Mouse (Mus musculus) adrenal gland, adult 18-20 months (tissue): ENCODE data around the gene Gstp1. TPM values are rescaled to one million over a fixed set of nuclear protein-coding genes. Genes with fewer than 3 reads are reported as not detected.
"Not testable (repeated sequence)": the region's sequence is repeated elsewhere in the genome, so short reads cannot be mapped to it uniquely, and the experiment has no call there.

Experiments
- DNase-seq, 2 experiments: peaks; one replicate each; pipeline ENCODE4 v3.0.0; 2021 to 2022; ENCODE audit warnings: low spot score in 2 of 2
- long read RNA-seq, 2 experiments: library from polyadenylated mRNA; stranded (forward); transcript quantifications; one replicate each; pipeline ENCODE4 v2.0.0; 2021
- total RNA-seq, 2 experiments: library from RNA; stranded (reverse); gene quantifications; 1 replicate in 1 of 2; 2 replicates in 1 of 2; pipeline ENCODE4 v1.2.3; 2021

Gene Gstp1
- total RNA-seq = 100 to 1,000 TPM; 392 to 420 TPM
- long read RNA-seq, experiment 1, transcript Gstp1-201 (7 exons, 821 nt) = major isoform, 72 of 74 reads
- long read RNA-seq, experiment 1, partial matches to known transcripts = 1 of 74 reads
- long read RNA-seq, experiment 1, other reads (novel, unspliced or antisense) = 0 of 74 reads
- long read RNA-seq, experiment 2, transcript Gstp1-201 (7 exons, 821 nt) = major isoform, 269 of 297 reads
- long read RNA-seq, experiment 2, partial matches to known transcripts = 17 of 297 reads
- long read RNA-seq, experiment 2, other reads (novel, unspliced or antisense) = 6 of 297 reads

DNA sequence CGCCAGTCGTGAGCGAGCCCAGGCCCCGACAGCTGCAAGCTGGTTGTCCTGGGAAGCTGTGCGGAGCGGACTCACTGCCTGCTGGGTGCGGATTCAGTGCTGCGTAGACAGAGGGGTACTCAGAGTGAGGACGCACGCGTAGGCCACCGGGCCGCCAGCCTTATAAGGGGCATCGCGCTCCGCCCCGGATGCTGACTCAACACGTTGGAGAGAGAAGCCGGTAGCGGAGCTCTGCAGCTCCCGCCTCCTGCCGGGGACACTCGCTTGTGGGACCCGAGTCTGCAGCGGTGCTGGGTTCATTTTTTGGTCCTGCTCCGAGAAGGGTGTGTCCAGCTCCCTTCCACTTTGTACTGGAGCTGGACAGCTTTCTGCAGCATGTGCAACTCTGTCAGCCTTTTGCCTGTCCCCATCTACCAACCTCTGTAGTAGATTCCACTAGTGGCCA lies at the start of gene Gstp1:
TSS of gene Gstp1 (minus strand) at position 198 of the 445 bp plus-strand sequence.
- DNase-seq = peak; percentile 86 to 90

- DNase-seq = no peak
Observed at GRCm38 (mm10) chr19:4087090-4087489, 49.3 kb upstream of the Gstp1 start.

DNA sequence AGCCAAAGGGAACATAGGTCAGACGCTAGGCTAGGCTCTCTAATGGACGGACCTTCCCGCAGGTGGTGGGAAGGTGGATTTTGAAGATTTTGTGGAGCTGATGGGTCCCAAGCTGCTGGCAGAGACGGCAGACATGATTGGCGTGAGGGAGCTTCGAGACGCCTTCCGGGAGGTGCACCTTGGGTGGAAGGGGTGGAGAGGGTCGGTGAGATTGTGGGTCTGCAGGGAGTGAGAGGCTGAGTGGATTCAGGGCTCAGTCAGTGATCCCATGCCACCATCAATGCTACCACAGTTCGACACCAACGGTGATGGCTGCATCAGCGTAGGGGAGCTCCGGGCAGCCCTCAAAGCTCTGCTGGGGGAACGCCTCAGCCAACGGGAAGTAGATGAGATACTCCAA lies 48.4 kb upstream of the Gstp1 start:
- DNase-seq = no peak

GRCm38 (mm10) chr19:4084984-4085383 lies 47.2 kb upstream of the Gstp1 start:
- no peak for DNase-seq

- DNase-seq = no peak
Observed at GRCm38 (mm10) chr19:4083826-4084225, 46.0 kb upstream of the Gstp1 start.

GRCm38 (mm10) chr19:4083316-4083715 lies 45.5 kb upstream of the Gstp1 start:
- DNase-seq = no peak

DNA sequence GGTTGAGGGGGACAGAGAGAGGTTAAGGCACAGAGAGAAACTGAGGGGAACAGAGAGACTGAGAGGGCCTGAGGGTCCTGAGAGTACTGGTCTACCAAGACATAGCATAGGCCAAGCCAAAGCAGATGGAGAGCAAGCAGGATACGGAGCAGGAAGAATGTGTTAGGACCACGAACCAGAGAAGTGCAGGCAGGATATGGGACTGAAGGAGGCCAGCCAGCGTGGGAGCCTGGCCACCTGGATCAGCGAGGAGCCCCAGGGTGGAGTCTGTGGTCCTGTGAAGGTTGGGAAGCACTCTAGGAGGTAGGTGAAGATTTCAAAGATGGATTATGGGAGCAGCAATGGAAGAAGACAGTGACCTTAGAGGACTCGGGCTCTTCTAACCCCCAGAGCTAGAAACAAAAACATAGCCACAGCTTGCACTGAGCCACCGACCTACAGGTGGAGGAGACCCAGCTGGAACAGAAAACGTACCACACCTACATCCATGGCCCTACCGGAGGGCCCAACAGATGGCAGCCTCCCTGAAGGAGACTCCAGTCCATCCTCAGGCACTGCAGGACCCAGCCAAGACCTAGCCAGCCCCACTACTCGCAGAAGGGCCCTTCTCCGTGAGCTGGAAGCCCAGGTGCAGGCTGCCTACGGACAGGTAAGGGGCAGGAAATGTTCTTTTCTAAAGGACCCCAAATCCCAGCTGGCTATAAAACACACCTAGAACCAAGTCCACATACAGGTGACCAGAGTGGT lies 44.6 kb upstream of the Gstp1 start:
- no peak for DNase-seq

- no peak for DNase-seq
Observed at GRCm38 (mm10) chr19:4081394-4081793, 43.6 kb upstream of the Gstp1 start, which contains the start of gene Cabp2. TSS of gene Cabp2 (plus strand) at chr19:4081578.

DNA sequence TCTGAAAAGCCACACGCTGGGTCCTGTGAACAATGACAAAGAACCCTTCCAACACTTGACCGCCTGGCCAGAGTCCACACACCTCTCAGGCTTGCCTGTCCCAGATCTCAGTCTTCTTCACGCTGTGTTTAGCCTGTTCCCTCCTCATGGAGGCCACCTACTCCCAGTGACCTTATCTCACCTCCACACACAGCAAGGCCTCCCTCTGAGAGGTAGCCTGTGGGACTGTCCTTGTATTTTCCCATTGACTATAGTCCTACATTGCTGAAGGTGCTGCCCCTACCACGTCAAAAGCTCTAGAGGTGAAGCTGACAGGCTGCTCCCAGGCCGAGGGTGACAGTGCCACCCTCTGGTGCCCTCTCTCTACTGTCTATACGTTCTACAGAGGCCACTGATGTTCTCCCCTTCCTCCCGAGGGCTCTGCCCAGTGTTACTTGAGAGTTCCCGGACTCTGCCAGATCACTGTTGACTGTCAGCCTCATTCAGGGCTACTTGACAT lies 42.8 kb upstream of the Gstp1 start:
- DNase-seq = no peak

- no peak for DNase-seq
Observed at GRCm38 (mm10) chr19:4079594-4079993, 41.8 kb upstream of the Gstp1 start.

DNA sequence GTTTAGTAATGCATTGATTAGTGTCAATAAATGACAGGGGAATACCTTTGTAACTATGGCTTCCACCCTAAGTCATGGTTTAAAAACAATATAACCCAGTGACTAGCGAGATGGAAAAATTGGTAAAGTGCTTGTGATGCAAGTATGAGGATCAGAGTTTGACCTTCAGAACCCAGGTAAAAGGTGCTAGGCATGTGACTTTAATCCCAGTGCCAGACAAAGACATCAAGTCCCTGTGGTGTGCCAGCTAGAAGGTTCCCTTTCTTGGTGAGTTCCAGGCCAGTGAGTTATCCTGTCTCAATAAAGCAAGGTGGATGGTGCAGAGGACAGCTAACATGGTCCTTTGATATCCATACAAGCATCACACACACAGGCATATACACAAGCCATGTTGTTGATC lies 37.7 kb upstream of the Gstp1 start:
- DNase-seq = no peak

DNA sequence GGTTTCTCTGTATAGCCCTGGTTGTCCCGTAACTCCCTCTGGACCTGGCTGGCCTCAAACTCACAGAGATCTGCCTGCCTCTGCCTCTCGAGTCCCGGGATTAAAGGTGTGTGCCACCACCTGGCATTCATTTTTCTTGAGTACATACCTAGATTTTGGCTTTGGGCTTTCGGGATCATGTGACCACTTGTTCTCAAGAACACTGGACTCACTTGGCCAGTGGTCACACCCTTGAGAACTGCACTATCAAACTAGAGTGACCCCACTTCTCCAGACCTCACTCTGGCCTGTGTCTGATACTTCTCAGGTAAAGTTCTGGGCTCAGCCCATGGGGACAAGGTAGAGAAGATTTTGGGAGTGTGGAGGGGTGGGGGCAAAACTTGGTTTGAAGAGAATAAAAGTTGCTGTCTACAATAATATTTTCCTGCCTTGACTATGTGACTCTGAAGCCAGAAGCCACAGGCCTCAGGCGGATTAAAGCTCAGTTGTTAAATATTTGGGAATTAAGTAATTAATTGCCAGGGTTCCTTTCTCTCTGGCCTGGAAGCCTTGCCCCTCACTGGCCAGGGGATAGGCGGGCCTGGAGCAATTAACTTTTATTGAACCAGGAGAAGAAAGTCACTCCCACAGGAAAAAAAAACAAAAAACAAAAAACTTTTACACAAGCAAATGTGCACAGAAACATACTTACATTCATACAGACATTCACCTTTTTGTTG lies 35.1 kb upstream of the Gstp1 start:
- DNase-seq = no peak

DNA sequence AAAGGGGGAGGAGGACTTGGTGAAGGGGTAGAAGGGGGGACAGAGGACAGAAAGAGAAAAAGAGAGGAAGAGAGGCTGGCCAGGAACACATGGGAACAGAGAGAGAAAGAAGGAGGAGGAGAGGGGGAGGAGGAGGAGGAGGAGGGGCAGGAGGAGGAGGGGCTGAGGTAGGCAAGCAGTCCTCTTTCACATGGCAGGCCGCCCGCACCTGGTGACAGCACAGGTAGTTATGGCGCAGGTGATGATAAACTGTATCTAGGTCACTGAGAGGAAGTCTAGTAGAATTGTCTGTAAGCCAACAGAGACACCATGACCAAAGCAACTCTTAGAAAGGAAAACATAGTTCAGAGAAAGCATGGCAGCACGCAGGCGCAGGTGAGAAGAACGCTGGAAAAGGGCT lies 33.6 kb upstream of the Gstp1 start:
- DNase-seq = no peak

- no peak for DNase-seq
Observed at GRCm38 (mm10) chr19:4070756-4071155, 33.0 kb upstream of the Gstp1 start.

GRCm38 (mm10) chr19:4070311-4070710 lies 32.5 kb upstream of the Gstp1 start:
- no peak for DNase-seq

DNA sequence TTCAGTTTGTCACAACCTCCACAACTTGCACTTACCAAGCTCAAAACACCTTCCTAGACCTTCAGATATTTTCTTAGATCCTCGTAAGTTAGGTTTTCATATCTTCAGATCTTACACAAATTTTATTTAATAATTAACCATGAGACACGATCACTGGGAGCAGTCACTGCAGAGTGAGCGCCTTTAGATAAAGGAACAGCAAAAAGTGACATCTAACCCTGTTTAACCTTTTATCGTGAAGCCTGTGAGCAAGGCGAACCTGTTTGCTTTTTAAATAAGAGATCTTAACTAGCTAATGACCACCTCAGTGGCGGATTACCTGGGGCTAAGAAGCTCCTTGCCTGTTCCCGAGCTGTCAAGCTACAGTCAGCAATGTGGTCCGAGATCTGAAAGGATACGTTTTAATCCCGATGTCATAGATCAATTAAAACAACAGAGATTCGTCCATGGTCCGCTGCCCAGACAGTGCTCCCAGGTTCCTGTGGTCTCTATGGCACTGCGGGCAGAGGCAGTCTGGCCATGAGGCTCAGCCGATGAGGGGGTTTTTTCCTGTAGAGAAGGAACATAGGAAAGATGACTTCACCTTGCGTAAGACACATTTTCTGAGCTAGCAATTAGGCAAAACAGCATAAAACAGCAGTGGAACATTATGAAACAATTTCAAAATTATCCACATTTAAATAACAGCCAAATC lies 31.1 kb upstream of the Gstp1 start:
- DNase-seq = no peak

GRCm38 (mm10) chr19:4068242-4068641 lies 30.5 kb upstream of the Gstp1 start:
- not testable (repeated sequence) for DNase-seq

GRCm38 (mm10) chr19:4066877-4067276 lies 29.1 kb upstream of the Gstp1 start:
- no peak for DNase-seq

DNA sequence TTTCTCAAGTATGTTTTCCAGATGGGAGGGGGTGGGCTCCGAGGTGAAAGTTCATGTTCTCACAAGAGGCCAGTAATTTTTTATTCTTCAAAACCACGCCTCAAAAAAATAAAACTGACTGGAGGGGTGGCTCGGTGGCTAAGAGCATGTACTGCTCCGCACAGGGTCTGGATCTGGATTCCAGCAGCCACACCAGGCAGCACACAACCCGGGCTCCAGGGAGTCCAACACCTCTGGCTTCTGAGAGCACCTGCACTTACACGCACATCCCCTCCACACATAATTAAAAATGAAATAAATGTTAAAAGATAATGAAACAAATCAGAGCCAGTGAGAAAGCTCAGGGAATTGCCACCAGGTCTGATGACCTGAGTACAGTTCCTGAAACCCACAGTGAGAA lies 28.5 kb upstream of the Gstp1 start:
- DNase-seq = no peak

GRCm38 (mm10) chr19:4064501-4064900 lies 26.7 kb upstream of the Gstp1 start:
- not testable (repeated sequence) for DNase-seq

DNA sequence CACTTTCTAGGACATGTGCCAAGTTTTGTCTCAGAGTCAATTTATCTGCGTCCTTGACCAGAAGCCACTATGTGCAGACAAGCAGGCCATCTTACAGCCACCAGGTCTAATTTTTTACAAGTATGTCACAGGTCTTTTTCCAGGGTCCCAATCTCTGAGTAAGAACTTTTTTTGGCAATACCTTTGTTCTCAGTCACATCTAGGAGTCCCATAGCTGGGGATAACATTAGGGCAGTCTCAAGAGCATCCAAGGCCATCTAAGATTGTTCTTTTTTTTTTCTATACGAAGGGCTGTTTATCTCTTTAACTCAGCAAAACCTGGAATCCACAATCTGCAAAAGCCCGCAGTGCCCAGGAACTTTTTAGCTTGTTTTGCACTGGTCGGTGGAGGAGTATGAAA lies 25.6 kb upstream of the Gstp1 start:
- not testable (repeated sequence) for DNase-seq
